In the genomic region with DNA sequence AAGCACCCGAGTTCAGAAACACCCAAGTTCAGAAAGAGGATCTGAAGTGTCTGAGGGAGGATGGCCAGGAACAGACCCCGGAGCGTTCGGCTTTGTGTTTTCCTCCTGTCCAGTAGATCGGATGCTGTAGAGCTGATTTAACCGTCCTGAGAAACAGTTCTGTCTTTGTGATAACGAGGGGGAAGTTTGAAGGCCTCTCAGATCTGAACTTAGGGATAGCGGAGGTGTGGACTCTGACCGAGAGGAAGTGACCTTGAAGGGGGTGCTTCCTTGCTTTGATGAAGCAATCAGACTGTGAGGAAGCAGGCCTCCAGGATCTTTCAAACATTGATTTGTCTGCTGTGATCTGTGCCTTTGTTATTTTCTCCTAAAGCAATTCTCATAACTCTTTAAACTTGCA, we compare ENCODE assay signal across 11 mouse cellular contexts. TPM values are rescaled to one million over a fixed set of nuclear protein-coding genes. Genes with fewer than 3 reads are reported as not detected.
A peak's percentile ranks its signal among the peaks of the same experiment; 100 is the strongest.
DNase-seq lines count a peak whose midpoint lies in the region; ATAC-seq and TF ChIP-seq lines count a peak whose summit lies in the region.
"Had no signal": no experiment of that assay in that cellular context is flagged by ENCODE, and none has a peak within 500 bp of the region (broad histone marks: within the 10 kb centered on the region; RNA-seq: fewer than 3 reads in every experiment).

No protein-coding gene starts in this region.

- DNase-seq in hindbrain, embryonic 10.5 days (ENCODE audit: low spot score), result no peak
- DNase-seq in lung, postnatal 0 days (ENCODE audit: low spot score), result peak; percentile 16
- DNase-seq in lung, postnatal 4 days, result no peak
- no peak for DNase-seq in spleen, postnatal 4 days (ENCODE audit: low spot score in 2 of 2)
- DNase-seq in layer of hippocampus, adult 8-10 months (ENCODE audit: low spot score in 2 of 2), result no peak
- DNase-seq: cerebellum, adult 18-20 months; thymus, adult 2 months had no signal

- no peak for ATAC-seq in hindbrain, embryonic 13.5 days (ENCODE audit: low FRiP score)
- peak; percentile 57 for ATAC-seq in lung, postnatal 0 days
- peak; percentile 58 for ATAC-seq in intestine, embryonic 16.5 days
- peak; percentile 86 for ATAC-seq in megakaryocyte progenitor cell, adult 5-6 weeks (replicated peaks; ENCODE audit: poor library complexity)

- 61% methylated on average over 9 of the region's 9 CpGs for WGBS in hindbrain, embryonic 13.5 days
- 54% methylated on average over 9 of the region's 9 CpGs for WGBS in hindbrain, embryonic 10.5 days
- WGBS in lung, postnatal 0 days, result 23% methylated on average over 9 of the region's 9 CpGs
- 33% methylated on average over 9 of the region's 9 CpGs for WGBS in intestine, embryonic 16.5 days

- no peak overlapping the region for H3K9ac ChIP-seq in hindbrain, embryonic 13.5 days
- no peak overlapping the region for H3K9ac ChIP-seq in lung, postnatal 0 days (replicated peaks; ENCODE audit: low read depth)
- peak overlapping the region; percentile 5; the same call in 1 of the 2 replicates for H3K9ac ChIP-seq in intestine, embryonic 16.5 days (ENCODE audit: low read depth, low read length)
- H3K9ac ChIP-seq: hindbrain, embryonic 14.5 days had no signal

- peaks cover 21% of the 10 kb centered on the region for H3K4me1 ChIP-seq in hindbrain, embryonic 13.5 days (replicated peaks)
- peaks cover 21% of the 10 kb centered on the region for H3K4me1 ChIP-seq in hindbrain, embryonic 10.5 days (replicated peaks)
- H3K4me1 ChIP-seq in lung, postnatal 0 days (ENCODE audit: insufficient read depth, low read depth, low read length), result no peaks in the 10 kb centered on the region
- H3K4me1 ChIP-seq in intestine, embryonic 16.5 days (ENCODE audit: control insufficient read depth, insufficient read depth, low read length), result peaks cover 21% of the 10 kb centered on the region

- H3K9me3 ChIP-seq in hindbrain, embryonic 13.5 days, result no peaks in the 10 kb centered on the region
- no peaks in the 10 kb centered on the region for H3K9me3 ChIP-seq in hindbrain, embryonic 10.5 days
- H3K9me3 ChIP-seq in lung, postnatal 0 days (ENCODE audit: low read length), result no peaks in the 10 kb centered on the region
- no peaks in the 10 kb centered on the region for H3K9me3 ChIP-seq in intestine, embryonic 16.5 days (ENCODE audit: control insufficient read depth, low read length)

- TF ChIP-seq EP300 in lung, postnatal 0 days (IDR thresholded peaks at IDR 0.05), result peak; percentile 45; the same call in 1 of the 2 replicates

- H3K27ac ChIP-seq in hindbrain, embryonic 13.5 days, result no peak overlapping the region
- no peak overlapping the region for H3K27ac ChIP-seq in hindbrain, embryonic 10.5 days
- H3K27ac ChIP-seq in lung, postnatal 0 days (ENCODE audit: low read length), result peak overlapping the region; percentile 28; the same call in 1 of the 2 replicates
- peak overlapping the region; percentile 57 for H3K27ac ChIP-seq in intestine, embryonic 16.5 days (ENCODE audit: low read length)
- H3K27ac ChIP-seq: hindbrain, embryonic 14.5 days had no signal

- H3K4me2 ChIP-seq in hindbrain, embryonic 13.5 days, result 0 out of 2 replicates have a peak overlapping the region, but pooled peaks have one; percentile 11
- H3K4me2 ChIP-seq in lung, postnatal 0 days (replicated peaks; ENCODE audit: low read depth, low read length), result peak overlapping the region; percentile 15; the same call in 1 of the 2 replicates
- no peak overlapping the region; the same call in 1 of the 2 replicates for H3K4me2 ChIP-seq in intestine, embryonic 16.5 days (ENCODE audit: low read depth, low read length)

- H3K36me3 ChIP-seq in hindbrain, embryonic 13.5 days, result no peaks in the 10 kb centered on the region
- no peaks in the 10 kb centered on the region for H3K36me3 ChIP-seq in hindbrain, embryonic 10.5 days
- no peaks in the 10 kb centered on the region for H3K36me3 ChIP-seq in lung, postnatal 0 days (ENCODE audit: insufficient read depth, low read length)
- no peaks in the 10 kb centered on the region for H3K36me3 ChIP-seq in intestine, embryonic 16.5 days (ENCODE audit: control insufficient read depth, insufficient read depth, low read length)

- no peaks in the 10 kb centered on the region for H3K27me3 ChIP-seq in hindbrain, embryonic 13.5 days
- peaks cover 17% of the 10 kb centered on the region for H3K27me3 ChIP-seq in hindbrain, embryonic 10.5 days (ENCODE audit: insufficient read depth, poor library complexity, severe bottlenecking)
- H3K27me3 ChIP-seq in lung, postnatal 0 days (replicated peaks; ENCODE audit: insufficient read depth, low read length), result no peaks in the 10 kb centered on the region
- no peaks in the 10 kb centered on the region for H3K27me3 ChIP-seq in intestine, embryonic 16.5 days (replicated peaks; ENCODE audit: control insufficient read depth, insufficient read depth, low read length)

- no peak overlapping the region for H3K4me3 ChIP-seq in hindbrain, embryonic 13.5 days
- no peak overlapping the region for H3K4me3 ChIP-seq in hindbrain, embryonic 10.5 days
- no peak overlapping the region for H3K4me3 ChIP-seq in lung, postnatal 0 days (ENCODE audit: low read depth, low read length)
- H3K4me3 ChIP-seq in intestine, embryonic 16.5 days (ENCODE audit: low read length), result no peak overlapping the region

- TF ChIP-seq CTCF in lung, postnatal 0 days (IDR thresholded peaks at IDR 0.05), result no peak

RNA-seq across cellular contexts. Expression of a gene that starts 44.8 kb away (rescaled TPM):
- 28.4 and 28.9 TPM in 2 replicates for polyA plus RNA-seq in hindbrain, embryonic 13.5 days (2015; fragmentation: Nextera tagmentation; extraction: Ambion mirVana)
- polyA plus RNA-seq in hindbrain, embryonic 10.5 days (2016; fragmentation: Nextera tagmentation; extraction: Ambion mirVana), result 3.8 and 5.8 TPM in 2 replicates
- 0.54 and 0.93 TPM in 2 replicates for polyA plus RNA-seq in lung, postnatal 0 days (2015; fragmentation: Nextera tagmentation; extraction: Ambion mirVana)
- polyA plus RNA-seq in intestine, embryonic 16.5 days (2015; fragmentation: Nextera tagmentation; extraction: Ambion mirVana), result 3.6 and 4.6 TPM in 2 replicates
- total RNA-seq in megakaryocyte progenitor cell, adult 5-6 weeks (2015), result not detected in 2 replicates
- not detected in 2 replicates for total RNA-seq in megakaryocyte progenitor cell, adult 5-6 weeks (2017)
- total RNA-seq in layer of hippocampus, adult 8-10 months (2022), result 10 to 100 TPM; 13.6 to 17.3 (median 14.6) TPM

Comparison
In these comparisons a context has a peak if more than half of its experiments do, and no peak if none do; other contexts are left out.
1. H3K27ac ChIP-seq: peak in lung, postnatal 0 days (single experiment) and intestine, embryonic 16.5 days (single experiment); none in hindbrain, embryonic 13.5 days (single experiment) and hindbrain, embryonic 10.5 days (single experiment).